Mouse (Mus musculus) neural tube, embryonic 14.5 days (tissue): ENCODE data around the gene Mapk12. TPM values are rescaled to one million over a fixed set of nuclear protein-coding genes. Genes with fewer than 3 reads are reported as not detected.
A peak's percentile ranks its signal among the peaks of the same experiment; 100 is the strongest.

Experiments used
- ATAC-seq: fragments of 200-750 bp; cut with Nextera tagmentation; 2 replicates; pipeline ENCODE4 v1.8.0; 2017; ENCODE audit warnings: low read depth, mild to moderate bottlenecking, moderate TSS enrichment, moderate library complexity
- H3K27ac ChIP-seq: fragments of 300-500 bp; sonication (generic); 2 replicates; pipeline ENCODE4 v1.5.1; 2014; ENCODE audit warnings: low read depth, mild to moderate bottlenecking, control low read depth, low read length, moderate library complexity, mixed read lengths
- H3K27me3 ChIP-seq: fragments of 300-500 bp; sonication (generic); 2 replicates; pipeline ENCODE4 v1.6.1; 2014; ENCODE audit warnings: low read length; ENCODE audit not compliant: control insufficient read depth, insufficient read depth
- H3K36me3 ChIP-seq: fragments of 300-500 bp; sonication (generic); 2 replicates; pipeline ENCODE4 v1.6.1; 2014; ENCODE audit warnings: low read length, mixed read lengths; ENCODE audit not compliant: control insufficient read depth, insufficient read depth
- H3K4me1 ChIP-seq: fragments of 300-500 bp; sonication (generic); 2 replicates; pipeline ENCODE4 v1.6.1; 2014; ENCODE audit warnings: low read length; ENCODE audit not compliant: control insufficient read depth, insufficient read depth
- H3K4me2 ChIP-seq: fragments of 300-500 bp; sonication (generic); 2 replicates; pipeline ENCODE4 v1.6.1; 2014; ENCODE audit warnings: mild to moderate bottlenecking, low read depth, low read length, control low read depth
- H3K4me3 ChIP-seq: fragments of 300-500 bp; sonication (generic); 2 replicates; pipeline ENCODE4 v1.5.1; 2014; ENCODE audit warnings: low read depth, low read length, control low read depth, mixed read lengths
- H3K9ac ChIP-seq: fragments of 300-500 bp; sonication (generic); replicated peaks from 2 replicates; pipeline ENCODE4 v1.6.1; 2014; ENCODE audit warnings: low read depth, mild to moderate bottlenecking, control low read depth, low read length, mixed read lengths
- H3K9me3 ChIP-seq: fragments of 300-500 bp; sonication (generic); 2 replicates; pipeline ENCODE4 v1.6.1; 2016; ENCODE audit warnings: low read length; ENCODE audit not compliant: control insufficient read depth
- WGBS: fragments of 180-500 bp; shearing (Covaris S2); extraction: QIAGEN DNeasy Blood & Tissue Kit; methylation state at CpG from one replicate; pipeline ENCODE4 v1.1.7; 2014; 5-methylcytosine and 5-hydroxymethylcytosine counted together
- polyA plus RNA-seq: library from polyadenylated mRNA; unstranded; fragments of >200 nt; fragmentation: Nextera tagmentation; extraction: Ambion mirVana; gene quantifications from 2 replicates; pipeline ENCODE4 v1.2.1, GENCODE M21; 2014

Gene Mapk12
- polyA plus RNA-seq, 1 experiment from 2014 or later: 2.9 TPM

DNA sequence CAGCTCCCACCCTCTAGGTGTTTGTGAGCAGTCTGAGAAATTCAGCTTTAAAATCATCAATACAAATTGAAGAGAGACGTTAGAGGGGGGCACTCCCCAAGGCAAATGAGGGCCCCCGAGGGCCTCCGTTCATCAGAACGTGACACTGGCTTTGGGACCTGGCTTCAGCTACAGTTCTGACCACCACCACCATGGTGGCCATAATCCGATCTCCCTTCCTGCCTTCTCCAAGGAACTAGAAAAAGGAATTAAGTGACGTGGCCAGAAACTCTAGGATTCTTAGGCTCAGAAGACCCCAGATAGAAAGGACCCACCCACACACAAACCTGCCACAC is 39.1 kb upstream of the Mapk12 start:
- Histone ChIP-seq H3K4me3 (peak overlapping the region; percentile 78), H3K4me2 (peak overlapping the region; percentile 68), H3K4me1 (peaks cover 40% of the 10 kb centered on the region), H3K9ac (peak overlapping the region; percentile 92), H3K36me3 (no peaks in the 10 kb centered on the region), H3K27ac (peak overlapping the region; percentile 91; the same call in 1 of the 2 replicates), H3K9me3 (no peaks in the 10 kb centered on the region), H3K27me3 (no peaks in the 10 kb centered on the region)
- ATAC-seq: no peak
- WGBS: under 1% methylated on average over 6 of the region's 6 CpGs

DNA sequence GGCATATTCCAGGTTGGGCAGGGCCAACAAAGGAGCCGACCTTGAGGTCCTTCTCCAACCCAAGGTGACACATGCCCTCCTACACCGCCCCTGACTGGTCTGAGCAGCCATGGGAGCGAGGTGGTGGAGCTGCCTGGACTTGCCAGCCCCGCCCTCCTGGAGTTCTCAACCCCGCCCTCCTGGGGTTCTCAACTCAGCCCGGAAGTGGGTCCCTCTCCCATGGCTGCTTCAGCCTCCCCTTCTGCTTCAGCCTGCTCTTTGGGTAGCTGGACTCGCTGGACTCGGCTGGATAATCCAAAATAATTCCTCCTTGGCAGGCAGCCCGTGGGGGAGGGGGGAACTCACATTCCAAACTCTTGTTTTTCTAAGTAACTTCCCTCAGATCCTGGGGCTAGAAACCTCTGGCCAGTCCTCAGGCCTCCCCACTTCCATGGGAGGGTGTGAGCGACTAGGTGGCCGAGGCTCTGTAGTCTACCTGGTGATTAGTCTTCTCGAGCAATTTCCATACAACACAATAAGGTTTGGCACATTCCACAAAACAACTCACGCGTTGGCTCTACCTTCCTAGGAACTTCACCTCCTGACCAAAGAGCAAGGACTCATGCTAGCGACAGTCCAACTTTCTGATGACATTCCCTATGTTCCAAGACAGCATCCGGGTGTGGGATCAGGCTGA is 38.6 kb upstream of the Mapk12 start:
- no peaks in the 10 kb centered on the region for H3K9me3 ChIP-seq
- no peaks in the 10 kb centered on the region for H3K36me3 ChIP-seq
- ATAC-seq: no peak
- no peaks in the 10 kb centered on the region for H3K27me3 ChIP-seq
- H3K4me3 ChIP-seq: peak overlapping the region; percentile 78
- H3K4me1 ChIP-seq: peaks cover 45% of the 10 kb centered on the region
- no peak overlapping the region; the same call in none of the 2 replicates for H3K27ac ChIP-seq
- peak overlapping the region; percentile 68 for H3K4me2 ChIP-seq
- peak overlapping the region; percentile 92 for H3K9ac ChIP-seq
- whole genome bisulfite sequencing: 7% methylated on average over 16 of the region's 16 CpGs

DNA sequence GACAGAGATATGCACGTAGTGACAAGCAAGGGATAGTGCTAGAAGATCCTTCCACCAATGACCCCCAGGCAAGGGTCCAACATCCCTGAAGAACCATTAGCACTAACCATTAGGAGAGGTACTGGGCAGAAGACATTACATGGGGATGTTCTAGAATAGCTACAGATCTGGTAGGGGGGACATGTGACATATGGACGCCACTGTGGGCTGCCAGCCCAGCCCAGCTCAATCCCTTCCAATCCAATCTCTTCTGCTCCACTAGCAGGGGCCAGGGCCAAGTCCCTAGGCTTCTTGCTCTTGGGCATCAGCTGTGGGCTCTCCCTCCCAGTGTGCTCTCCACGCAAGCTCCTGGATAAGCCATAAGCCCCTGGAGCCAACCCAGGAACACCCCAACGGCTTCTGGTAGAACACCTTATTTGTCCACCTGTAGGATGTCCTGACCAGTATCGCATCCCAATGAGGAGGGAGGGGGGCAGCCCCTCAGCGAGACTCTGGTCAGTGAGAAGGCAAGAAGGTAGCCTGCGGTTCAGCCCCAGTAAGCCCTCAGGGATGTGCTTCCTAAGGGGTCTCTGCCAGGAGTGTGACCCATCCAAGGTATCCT is 37.9 kb upstream of the Mapk12 start:
- no peaks in the 10 kb centered on the region for H3K9me3 ChIP-seq
- H3K9ac ChIP-seq: peak overlapping the region; percentile 12
- WGBS: 75% methylated on average over 7 of the region's 7 CpGs
- H3K27me3 ChIP-seq: no peaks in the 10 kb centered on the region
- H3K4me1 ChIP-seq: peaks cover 50% of the 10 kb centered on the region
- no peak for ATAC-seq
- peak overlapping the region; percentile 78 for H3K4me3 ChIP-seq
- no peaks in the 10 kb centered on the region for H3K36me3 ChIP-seq
- peak overlapping the region; percentile 68 for H3K4me2 ChIP-seq
- H3K27ac ChIP-seq: no peak overlapping the region; the same call in 1 of the 2 replicates

DNA sequence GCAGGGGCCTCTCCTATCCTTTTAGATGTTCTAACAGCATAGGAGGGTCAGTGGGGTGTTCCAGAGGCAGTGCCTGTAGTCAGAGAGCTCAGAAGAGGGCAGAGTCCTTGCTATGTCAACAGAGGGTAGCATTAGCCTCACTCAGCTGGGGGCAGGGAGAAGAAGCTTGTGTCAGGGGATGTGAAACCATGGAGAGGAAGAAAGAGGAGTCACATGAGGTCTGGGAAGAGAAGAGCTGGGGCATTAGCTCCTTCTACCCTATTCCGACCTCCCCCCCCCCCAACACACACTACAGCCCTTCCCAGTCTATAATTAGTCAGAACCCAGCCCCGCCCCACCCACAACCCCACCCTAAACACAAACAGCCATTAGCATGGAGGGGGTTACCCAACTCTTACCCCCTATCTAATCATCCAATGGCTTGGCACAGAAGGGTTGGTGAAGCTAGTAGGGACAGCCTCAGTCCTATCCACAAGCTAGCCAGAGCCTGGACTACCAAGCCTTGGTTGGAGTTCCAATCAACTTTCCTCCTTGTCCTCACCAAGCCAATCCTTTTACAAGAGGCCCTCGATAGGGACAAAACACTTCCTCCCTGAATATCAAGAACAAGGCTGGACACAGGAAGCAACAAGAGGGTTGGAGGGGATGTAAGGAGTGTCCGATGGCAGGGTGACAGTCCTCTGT is 37.2 kb upstream of the Mapk12 start:
- peaks cover 54% of the 10 kb centered on the region for H3K4me1 ChIP-seq
- peak overlapping the region; percentile 39; the same call in 1 of the 2 replicates for H3K27ac ChIP-seq
- H3K36me3 ChIP-seq: no peaks in the 10 kb centered on the region
- no peak overlapping the region for H3K4me3 ChIP-seq
- ATAC-seq: no peak
- no peaks in the 10 kb centered on the region for H3K27me3 ChIP-seq
- H3K4me2 ChIP-seq: peak overlapping the region; percentile 68
- no peak overlapping the region for H3K9ac ChIP-seq
- no peaks in the 10 kb centered on the region for H3K9me3 ChIP-seq
- 89% methylated on average over 3 of the region's 4 CpGs for WGBS

DNA sequence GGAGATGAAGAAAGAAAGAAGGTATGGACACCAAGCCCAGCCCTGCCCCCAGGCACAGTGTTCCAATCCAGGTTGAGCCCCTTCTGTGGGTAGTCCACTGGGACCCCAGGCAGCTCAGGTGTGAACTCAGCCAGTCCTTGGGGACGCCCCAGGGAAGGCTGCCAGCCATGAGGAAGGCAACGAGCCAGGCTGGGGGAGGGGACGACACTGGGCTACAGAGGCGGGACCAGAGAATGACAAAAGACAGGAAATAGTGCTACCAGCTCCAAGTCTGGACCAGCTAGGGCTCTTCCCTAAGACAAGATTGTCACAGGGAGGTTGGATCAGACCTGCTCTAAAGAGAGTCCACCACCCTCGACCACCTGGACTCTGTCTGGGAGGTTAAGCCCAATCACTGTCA is 36.6 kb upstream of the Mapk12 start:
- Histone ChIP-seq H3K4me2 (peak overlapping the region; percentile 68), H3K9me3 (no peaks in the 10 kb centered on the region), H3K27ac (peak overlapping the region; percentile 39; the same call in 1 of the 2 replicates), H3K9ac (no peak overlapping the region), H3K4me3 (no peak overlapping the region), H3K4me1 (peaks cover 60% of the 10 kb centered on the region), H3K36me3 (no peaks in the 10 kb centered on the region), H3K27me3 (no peaks in the 10 kb centered on the region)
- no peak for ATAC-seq
- WGBS: 8% methylated on average over 5 of the region's 5 CpGs

DNA sequence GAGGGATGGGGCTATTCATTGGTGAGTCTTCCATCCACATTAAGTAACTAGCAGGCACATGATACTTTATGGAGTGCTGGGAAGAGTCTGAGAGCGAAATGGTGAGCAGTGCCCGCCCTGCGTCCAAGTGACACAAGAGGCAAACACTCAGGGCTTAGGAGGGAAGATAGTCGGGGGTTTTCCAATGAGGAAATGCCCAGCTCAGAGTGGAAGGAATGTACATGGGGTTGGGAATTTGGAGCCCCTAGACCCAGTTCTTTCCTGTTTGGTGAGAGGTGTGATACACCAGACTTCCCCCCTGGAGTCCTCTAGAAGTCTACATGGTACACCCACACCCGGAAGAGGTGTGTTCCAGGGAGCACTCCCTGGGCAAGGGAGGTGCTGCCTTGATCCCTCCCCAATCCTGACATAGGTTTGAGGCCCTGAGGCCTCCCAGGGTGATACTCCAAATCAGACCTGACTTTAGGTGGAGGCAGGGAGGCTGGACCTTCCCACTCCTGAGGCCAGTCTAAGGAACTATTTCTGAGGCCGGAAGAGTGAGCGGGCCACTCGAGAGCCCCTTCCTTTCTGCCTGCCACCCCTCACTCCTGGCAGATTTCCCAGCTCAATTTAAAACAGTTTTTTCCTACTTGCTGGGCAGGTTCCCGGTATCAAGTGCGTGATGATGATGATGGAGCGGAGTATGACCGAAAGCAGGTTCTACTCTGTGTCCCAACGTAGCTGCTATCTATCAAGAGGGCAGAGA is 35.1 kb upstream of the Mapk12 start:
- H3K9ac ChIP-seq: no peak overlapping the region
- H3K4me3 ChIP-seq: no peak overlapping the region
- no peaks in the 10 kb centered on the region for H3K36me3 ChIP-seq
- no peak for ATAC-seq
- WGBS: 80% methylated on average over 13 of the region's 13 CpGs
- no peaks in the 10 kb centered on the region for H3K27me3 ChIP-seq
- H3K4me2 ChIP-seq: no peak overlapping the region
- no peaks in the 10 kb centered on the region for H3K9me3 ChIP-seq
- H3K4me1 ChIP-seq: peaks cover 66% of the 10 kb centered on the region
- no peak overlapping the region for H3K27ac ChIP-seq

DNA sequence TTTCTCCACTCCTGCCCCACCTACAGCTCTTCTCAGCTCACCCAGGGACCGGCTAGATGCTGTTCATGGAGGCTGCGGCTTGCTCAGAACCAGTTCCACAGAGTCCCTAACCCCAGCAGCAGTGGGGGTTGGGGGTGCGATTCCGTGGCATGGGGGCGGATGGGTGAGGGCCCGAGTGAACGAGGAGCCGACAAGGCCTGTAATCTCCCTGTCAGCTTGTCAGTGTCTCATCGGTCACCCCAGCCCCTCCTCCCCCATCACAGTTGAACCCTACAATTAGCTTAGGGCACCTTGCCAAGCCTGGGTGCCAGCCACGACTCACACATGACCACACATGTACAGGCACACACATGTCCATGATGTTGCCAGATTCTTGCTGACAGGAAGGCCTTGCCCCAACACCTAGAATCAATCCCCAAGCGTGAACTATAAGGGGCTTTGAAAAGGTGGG is 34.4 kb upstream of the Mapk12 start:
- no peak for ATAC-seq
- Histone ChIP-seq H3K4me3 (no peak overlapping the region), H3K9ac (no peak overlapping the region), H3K9me3 (no peaks in the 10 kb centered on the region), H3K4me1 (peaks cover 72% of the 10 kb centered on the region), H3K4me2 (no peak overlapping the region), H3K27ac (no peak overlapping the region), H3K36me3 (no peaks in the 10 kb centered on the region), H3K27me3 (no peaks in the 10 kb centered on the region)
- WGBS: 65% methylated on average over 11 of the region's 11 CpGs

DNA sequence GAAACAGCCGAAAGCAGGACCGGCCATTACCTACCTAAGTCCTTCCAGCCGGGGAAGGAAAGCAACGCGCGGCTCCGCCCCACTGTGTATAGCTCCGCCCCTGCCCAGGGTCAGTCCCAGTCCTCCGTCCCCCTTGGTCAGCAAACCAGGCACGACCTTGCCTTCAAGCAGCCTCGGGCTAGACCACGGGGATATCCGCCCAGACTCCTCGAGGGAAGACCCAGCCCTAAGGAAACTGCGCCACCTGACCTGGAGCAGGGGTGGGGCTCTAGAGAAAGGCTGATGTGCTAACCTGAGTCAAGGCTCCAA is 33.4 kb upstream of the Mapk12 start:
- WGBS: 2% methylated on average over 15 of the region's 15 CpGs
- peak overlapping the region; percentile 70; the same call in 1 of the 2 replicates for H3K9ac ChIP-seq
- ATAC-seq: peak; percentile 38; the same call in 1 of the 2 replicates

More for the DNA sequence above, 33.4 kb upstream of the Mapk12 start:
- Histone ChIP-seq H3K9me3 (no peaks in the 10 kb centered on the region), H3K4me3 (peak overlapping the region; percentile 43), H3K4me1 (peaks cover 77% of the 10 kb centered on the region), H3K4me2 (peak overlapping the region; percentile 97), H3K27ac (peak overlapping the region; percentile 79), H3K36me3 (no peaks in the 10 kb centered on the region), H3K27me3 (no peaks in the 10 kb centered on the region)
